Mouse (Mus musculus): ENCODE measurements at regions not wholly inside any gene's neighbourhood (a gene's known extent, or its start where the extent isn't known, plus 50 kb on each side); places are given as distances from the start of the nearest gene placed in this dataset.

- WGBS (ENCODE audit: insufficient replicate concordance): 26% methylated on average over 1 of the region's 1 CpGs
- Histone ChIP-seq H3K4me3 (ENCODE audit: low read depth, low read length) (no peak overlapping the region), H3K27me3 (ENCODE audit: insufficient read depth, low read length) (no peaks in the 10 kb centered on the region), H3K9me3 (ENCODE audit: low read length) (no peaks in the 10 kb centered on the region), H3K36me3 (replicated peaks; ENCODE audit: insufficient read depth, low read length) (no peaks in the 10 kb centered on the region), H3K27ac (ENCODE audit: low read depth) (no peak overlapping the region), H3K4me1 (ENCODE audit: insufficient read depth) (no peaks in the 10 kb centered on the region), H3K9ac (replicated peaks) (no peak overlapping the region), H3K4me2 (ENCODE audit: low read depth, low read length) (no peak overlapping the region)
- no peak for DNase-seq
- no peak for TF ChIP-seq EP300 (IDR thresholded peaks at IDR 0.05; ENCODE audit: low read depth)
- TF ChIP-seq CTCF (IDR thresholded peaks at IDR 0.05; ENCODE audit: low read depth): 0 out of 2 replicates have a peak, but pooled peaks have one; percentile 13
- no peak for ATAC-seq
Observed at GRCm38 (mm10) chr6:33117877-33118276, 57.8 kb upstream of the Chchd3 start.

GRCm38 (mm10) chr6:33120581-33120980 lies 60.5 kb upstream of the Chchd3 start:
- TF ChIP-seq EP300 (IDR thresholded peaks at IDR 0.05; ENCODE audit: low read depth) (no peak), CTCF (IDR thresholded peaks at IDR 0.05; ENCODE audit: low read depth) (no peak)
- no peaks in the 10 kb centered on the region for H3K9me3 ChIP-seq (ENCODE audit: low read length)
- no peak overlapping the region for H3K4me3 ChIP-seq (ENCODE audit: low read depth, low read length)
- no peaks in the 10 kb centered on the region for H3K36me3 ChIP-seq (replicated peaks; ENCODE audit: insufficient read depth, low read length)
- no peak overlapping the region for H3K27ac ChIP-seq (ENCODE audit: low read depth)
- ATAC-seq (no peak), DNase-seq (no peak)
- H3K9ac ChIP-seq (replicated peaks): no peak overlapping the region
- no peaks in the 10 kb centered on the region for H3K27me3 ChIP-seq (ENCODE audit: insufficient read depth, low read length)
- no peak overlapping the region for H3K4me2 ChIP-seq (ENCODE audit: low read depth, low read length)
- no peaks in the 10 kb centered on the region for H3K4me1 ChIP-seq (ENCODE audit: insufficient read depth)

- Histone ChIP-seq H3K27me3 (ENCODE audit: insufficient read depth, low read length) (no peaks in the 10 kb centered on the region), H3K9ac (replicated peaks) (no peak overlapping the region), H3K4me3 (ENCODE audit: low read depth, low read length) (no peak overlapping the region), H3K9me3 (ENCODE audit: low read length) (no peaks in the 10 kb centered on the region), H3K4me1 (ENCODE audit: insufficient read depth) (no peaks in the 10 kb centered on the region), H3K36me3 (replicated peaks; ENCODE audit: insufficient read depth, low read length) (no peaks in the 10 kb centered on the region), H3K27ac (ENCODE audit: low read depth) (no peak overlapping the region), H3K4me2 (ENCODE audit: low read depth, low read length) (no peak overlapping the region)
- TF ChIP-seq EP300 (IDR thresholded peaks at IDR 0.05; ENCODE audit: low read depth): no peak
- TF ChIP-seq CTCF (IDR thresholded peaks at IDR 0.05; ENCODE audit: low read depth): peak; percentile 84
- WGBS (ENCODE audit: insufficient replicate concordance): 10% methylated on average over 8 of the region's 8 CpGs
- DNase-seq (peak; percentile 80), ATAC-seq (peak; percentile 48; the same call in 1 of the 2 replicates)
Observed at GRCm38 (mm10) chr6:33126574-33126973, 66.5 kb upstream of the Chchd3 start.

DNA sequence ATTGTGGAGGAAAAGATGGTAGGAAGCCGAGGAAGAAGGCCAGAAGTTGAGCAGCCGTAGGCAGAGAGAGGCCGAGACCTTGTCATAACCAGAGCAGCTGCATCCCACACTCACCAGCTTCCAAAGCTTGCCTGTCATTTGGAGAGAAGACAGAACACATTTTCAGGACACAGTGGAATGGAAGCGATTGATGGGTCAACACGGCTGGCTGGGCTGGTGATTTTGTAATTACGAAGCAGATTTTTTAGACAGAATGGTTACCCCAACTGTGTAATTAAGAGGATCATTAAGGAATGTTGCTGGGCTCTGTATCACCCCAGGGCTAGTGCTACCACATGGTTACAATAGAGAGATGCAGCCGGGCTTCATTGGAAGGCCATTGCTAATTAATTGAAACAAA lies 76.8 kb upstream of the Chchd3 start:
- ATAC-seq (no peak), DNase-seq (no peak)
- TF ChIP-seq CTCF (IDR thresholded peaks at IDR 0.05; ENCODE audit: low read depth): no peak
- TF ChIP-seq EP300 (IDR thresholded peaks at IDR 0.05; ENCODE audit: low read depth): no peak
- H3K9me3 ChIP-seq (ENCODE audit: low read length): no peaks in the 10 kb centered on the region
- H3K4me1 ChIP-seq (ENCODE audit: insufficient read depth): no peaks in the 10 kb centered on the region
- WGBS (ENCODE audit: insufficient replicate concordance): 73% methylated on average over 7 of the region's 7 CpGs
- no peak overlapping the region for H3K4me3 ChIP-seq (ENCODE audit: low read depth, low read length)
- no peaks in the 10 kb centered on the region for H3K27me3 ChIP-seq (ENCODE audit: insufficient read depth, low read length)
- H3K27ac ChIP-seq (ENCODE audit: low read depth): no peak overlapping the region
- no peak overlapping the region for H3K4me2 ChIP-seq (ENCODE audit: low read depth, low read length)
- no peaks in the 10 kb centered on the region for H3K36me3 ChIP-seq (replicated peaks; ENCODE audit: insufficient read depth, low read length)
- no peak overlapping the region for H3K9ac ChIP-seq (replicated peaks)

GRCm38 (mm10) chr6:33137823-33138222 lies 77.8 kb upstream of the Chchd3 start:
- WGBS (ENCODE audit: insufficient replicate concordance): 43% methylated on average over 8 of the region's 8 CpGs
- peak; percentile 21 for DNase-seq
- H3K36me3 ChIP-seq (replicated peaks; ENCODE audit: insufficient read depth, low read length): no peaks in the 10 kb centered on the region
- no peaks in the 10 kb centered on the region for H3K4me1 ChIP-seq (ENCODE audit: insufficient read depth)
- no peak for TF ChIP-seq EP300 (IDR thresholded peaks at IDR 0.05; ENCODE audit: low read depth)
- no peak for TF ChIP-seq CTCF (IDR thresholded peaks at IDR 0.05; ENCODE audit: low read depth)
- H3K27me3 ChIP-seq (ENCODE audit: insufficient read depth, low read length): no peaks in the 10 kb centered on the region
- H3K27ac ChIP-seq (ENCODE audit: low read depth): no peak overlapping the region
- H3K9me3 ChIP-seq (ENCODE audit: low read length): no peaks in the 10 kb centered on the region
- H3K4me3 ChIP-seq (ENCODE audit: low read depth, low read length): no peak overlapping the region
- no peak overlapping the region for H3K9ac ChIP-seq (replicated peaks)
- ATAC-seq: no peak
- H3K4me2 ChIP-seq (ENCODE audit: low read depth, low read length): no peak overlapping the region

DNA sequence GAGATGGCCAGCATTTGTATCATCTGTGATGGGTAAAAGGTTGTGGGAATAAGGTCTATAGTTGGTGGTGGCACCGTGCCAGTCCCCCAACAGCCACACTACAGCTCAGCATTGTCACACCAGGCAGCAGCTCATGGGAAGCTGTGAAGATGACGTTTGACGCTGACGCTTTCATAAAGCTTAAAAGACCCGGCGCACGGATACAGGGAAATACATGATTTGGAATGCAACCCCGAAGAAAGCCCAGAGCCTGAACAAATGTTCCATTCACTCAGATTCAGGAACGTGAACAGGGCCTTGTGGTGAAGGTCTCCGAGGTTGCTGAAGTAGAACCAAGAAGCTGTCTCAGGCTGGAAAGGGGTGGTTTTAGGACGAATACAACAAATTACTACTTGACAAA lies 82.4 kb upstream of the Exoc4 start:
- Histone ChIP-seq H3K27ac (ENCODE audit: low read depth) (no peak overlapping the region), H3K4me1 (ENCODE audit: insufficient read depth) (no peaks in the 10 kb centered on the region), H3K36me3 (replicated peaks; ENCODE audit: insufficient read depth, low read length) (no peaks in the 10 kb centered on the region), H3K27me3 (ENCODE audit: insufficient read depth, low read length) (no peaks in the 10 kb centered on the region), H3K9ac (replicated peaks) (no peak overlapping the region), H3K4me3 (ENCODE audit: low read depth, low read length) (no peak overlapping the region), H3K9me3 (ENCODE audit: low read length) (no peaks in the 10 kb centered on the region), H3K4me2 (ENCODE audit: low read depth, low read length) (no peak overlapping the region)
- DNase-seq (no peak), ATAC-seq (no peak)
- TF ChIP-seq EP300 (IDR thresholded peaks at IDR 0.05; ENCODE audit: low read depth) (no peak), CTCF (IDR thresholded peaks at IDR 0.05; ENCODE audit: low read depth) (no peak)
- 87% methylated on average over 11 of the region's 11 CpGs for WGBS (ENCODE audit: insufficient replicate concordance)

DNA sequence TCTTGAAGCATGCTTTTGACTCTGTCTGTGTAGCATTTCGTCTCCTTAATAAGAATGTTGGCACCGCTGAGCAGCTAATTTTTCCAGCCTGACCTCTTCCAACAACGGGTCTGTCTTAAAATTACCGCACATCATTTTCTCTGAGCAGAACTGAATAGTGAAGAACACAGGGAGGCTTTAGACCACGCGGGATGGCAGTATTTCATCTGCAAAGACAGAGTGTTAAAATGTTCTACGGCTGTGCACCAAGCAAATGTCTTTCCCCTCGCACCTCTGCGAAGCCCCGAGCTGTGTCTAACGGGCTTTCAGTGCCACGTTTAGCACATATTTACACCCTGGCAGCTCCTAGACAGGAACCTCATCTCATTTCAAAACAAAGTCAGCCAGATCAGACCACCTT lies 75.3 kb upstream of the Exoc4 start:
- 82% methylated on average over 12 of the region's 12 CpGs for WGBS (ENCODE audit: insufficient replicate concordance)

More for the DNA sequence above, 75.3 kb upstream of the Exoc4 start:
- no peak overlapping the region for H3K9ac ChIP-seq (replicated peaks)
- H3K4me2 ChIP-seq (ENCODE audit: low read depth, low read length): no peak overlapping the region
- ATAC-seq: no peak
- no peak for TF ChIP-seq CTCF (IDR thresholded peaks at IDR 0.05; ENCODE audit: low read depth)
- H3K36me3 ChIP-seq (replicated peaks; ENCODE audit: insufficient read depth, low read length): no peaks in the 10 kb centered on the region
- no peaks in the 10 kb centered on the region for H3K9me3 ChIP-seq (ENCODE audit: low read length)
- no peak for DNase-seq
- no peaks in the 10 kb centered on the region for H3K4me1 ChIP-seq (ENCODE audit: insufficient read depth)
- no peak overlapping the region for H3K4me3 ChIP-seq (ENCODE audit: low read depth, low read length)
- H3K27ac ChIP-seq (ENCODE audit: low read depth): no peak overlapping the region
- H3K27me3 ChIP-seq (ENCODE audit: insufficient read depth, low read length): no peaks in the 10 kb centered on the region
